Mouse (Mus musculus): ENCODE results near the gene Nhlrc4.

Nhlrc4 gene

GRCm38 (mm10) chr17:25958771-25959494 lies 14.2 kb upstream of the Nhlrc4 start:
- DNase-seq (ENCODE audit: low spot score in 2 of 2), result no peak

- no peak for DNase-seq (ENCODE audit: low spot score in 2 of 2)
Observed at GRCm38 (mm10) chr17:25957586-25958051, 12.9 kb upstream of the Nhlrc4 start.

DNA sequence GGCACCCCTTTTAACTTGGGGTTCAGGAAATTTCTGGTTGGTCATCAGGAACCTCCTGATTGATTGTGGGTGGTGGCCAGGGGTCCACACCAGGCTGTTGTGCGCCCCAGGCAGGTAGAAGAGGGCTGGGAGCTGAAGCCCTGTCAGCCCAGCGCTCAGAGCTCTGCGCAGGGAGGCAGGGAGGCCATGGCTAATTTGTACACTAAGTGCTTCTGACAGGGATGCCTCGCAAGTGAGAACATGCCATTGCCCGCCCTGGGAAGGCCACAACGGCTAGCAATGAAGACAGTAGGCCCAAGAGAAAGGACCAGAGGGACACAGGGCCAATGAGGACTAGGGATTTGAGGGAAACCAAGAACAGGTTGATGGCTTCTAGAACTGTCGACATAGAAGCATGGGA lies 11.9 kb upstream of the Nhlrc4 start:
- DNase-seq (ENCODE audit: low spot score in 2 of 2), result no peak

GRCm38 (mm10) chr17:25956201-25956600 lies 11.4 kb upstream of the Nhlrc4 start:
- DNase-seq (ENCODE audit: low spot score in 2 of 2), result no peak

DNA sequence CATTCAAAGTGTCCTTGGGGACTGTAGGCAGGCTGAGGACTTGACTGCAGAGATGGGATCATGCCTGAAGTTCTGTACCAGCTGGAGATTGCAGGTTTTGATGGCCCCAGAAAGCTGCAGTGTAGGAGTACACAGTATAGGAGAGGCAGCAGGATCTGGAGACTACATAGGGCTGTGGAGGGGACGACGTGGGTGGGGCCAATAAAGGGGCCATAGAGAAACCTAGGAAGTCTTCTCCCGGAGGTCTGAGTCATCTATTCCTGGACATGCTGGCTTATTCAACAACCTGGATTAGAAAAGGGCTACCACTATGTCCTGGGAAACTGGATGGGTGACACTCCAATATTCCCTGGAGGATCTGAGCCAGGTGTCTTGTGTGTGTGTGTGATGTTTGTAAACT lies 11.0 kb upstream of the Nhlrc4 start:
- DNase-seq (ENCODE audit: low spot score in 2 of 2), result no peak

DNA sequence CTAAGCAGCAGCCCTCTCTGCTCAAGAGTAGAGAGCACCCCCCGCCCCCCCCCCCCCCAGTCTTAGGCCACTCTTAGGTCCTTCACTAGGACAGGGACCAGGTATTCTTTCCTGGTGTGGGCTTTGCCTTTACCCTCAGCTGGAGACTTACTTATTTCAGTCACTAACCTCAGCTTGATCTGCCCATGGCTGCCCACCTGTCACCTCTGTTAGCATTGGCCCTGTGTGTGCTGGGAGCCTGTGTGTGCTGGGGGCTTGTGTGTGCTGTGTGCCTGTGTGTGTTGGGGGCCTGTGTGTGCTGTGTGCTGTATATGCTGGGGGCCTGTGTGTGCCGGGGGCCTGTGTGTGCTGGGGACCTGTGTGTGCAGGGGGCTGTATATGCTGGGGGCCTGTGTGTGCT lies 9.9 kb upstream of the Nhlrc4 start:
- no peak for DNase-seq (ENCODE audit: low spot score in 2 of 2)

GRCm38 (mm10) chr17:25953161-25953560 lies 8.4 kb upstream of the Nhlrc4 start:
- no peak for DNase-seq (ENCODE audit: low spot score in 2 of 2)

DNA sequence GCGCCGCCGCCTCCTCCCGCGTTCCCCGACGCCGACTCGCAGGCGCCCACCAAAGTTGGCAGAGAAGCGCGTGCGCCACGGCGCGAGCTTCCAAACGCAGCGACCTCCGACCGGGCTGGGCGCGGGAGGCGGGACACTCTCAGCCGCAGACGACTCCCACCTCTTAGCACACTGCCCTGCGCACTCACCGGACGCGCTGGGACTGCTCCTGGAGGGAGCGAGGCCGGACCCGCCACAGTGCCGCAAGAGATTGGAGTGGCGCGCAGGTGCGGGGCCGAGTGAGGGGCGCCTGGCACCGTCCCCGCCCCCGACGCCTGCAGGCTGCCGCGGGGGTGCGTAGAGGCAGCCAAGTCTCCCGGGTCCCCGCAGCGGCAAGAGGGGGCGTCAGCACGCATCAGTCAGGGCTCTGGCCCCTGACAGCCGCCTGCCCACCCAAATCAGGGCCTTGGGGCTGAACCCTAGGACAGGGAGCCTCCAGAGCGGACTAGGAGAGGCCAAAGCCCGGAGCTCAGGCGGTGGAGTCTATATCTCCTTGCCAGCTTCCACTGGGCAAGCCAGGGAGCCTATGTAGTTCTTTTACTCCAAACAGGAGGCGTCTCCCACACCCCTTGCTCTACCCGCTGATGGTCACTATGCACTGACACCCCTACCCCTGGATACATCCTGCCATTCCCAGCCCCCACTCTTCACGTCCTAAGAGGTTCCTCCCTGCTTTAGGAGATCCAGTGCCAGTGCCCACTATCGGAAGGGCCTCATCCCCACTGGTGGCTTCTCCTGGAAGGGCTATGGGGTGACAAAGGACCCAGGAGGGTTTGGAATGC lies 7.3 kb upstream of the Nhlrc4 start, which contains the start of gene A930017K11Rik:
TSS of gene A930017K11Rik (minus strand) at position 763 of the 821 bp plus-strand sequence.
- no peak for DNase-seq (ENCODE audit: low spot score in 2 of 2)

GRCm38 (mm10) chr17:25951225-25951802 lies 6.6 kb upstream of the Nhlrc4 start:
- DNase-seq (ENCODE audit: low spot score in 2 of 2), result no peak

GRCm38 (mm10) chr17:25950706-25951105 lies 5.9 kb upstream of the Nhlrc4 start:
- no peak for DNase-seq (ENCODE audit: low spot score in 2 of 2)

DNA sequence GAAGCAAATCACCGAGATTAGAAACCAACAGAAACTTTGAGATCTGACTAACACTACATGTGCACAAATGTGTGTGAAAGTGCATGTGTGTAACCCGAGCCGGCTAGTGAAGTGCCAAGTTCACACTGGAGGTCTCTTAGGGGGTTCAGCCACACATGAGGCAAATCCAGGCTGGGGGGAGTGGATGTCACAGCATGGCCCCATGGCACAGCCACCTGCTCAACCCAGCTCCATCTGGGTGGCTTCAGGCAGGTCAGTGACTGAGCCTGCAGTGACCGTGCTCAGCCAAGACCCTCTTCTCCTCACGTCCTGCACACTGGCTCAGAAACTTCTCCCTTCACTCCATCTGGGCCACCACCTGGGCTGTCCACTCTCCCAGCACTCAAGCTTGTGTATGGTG lies 5.2 kb upstream of the Nhlrc4 start:
- DNase-seq (ENCODE audit: low spot score in 2 of 2), result no peak

GRCm38 (mm10) chr17:25948051-25948450 lies 3.3 kb upstream of the Nhlrc4 start:
- DNase-seq (ENCODE audit: low spot score in 2 of 2), result no peak

DNA sequence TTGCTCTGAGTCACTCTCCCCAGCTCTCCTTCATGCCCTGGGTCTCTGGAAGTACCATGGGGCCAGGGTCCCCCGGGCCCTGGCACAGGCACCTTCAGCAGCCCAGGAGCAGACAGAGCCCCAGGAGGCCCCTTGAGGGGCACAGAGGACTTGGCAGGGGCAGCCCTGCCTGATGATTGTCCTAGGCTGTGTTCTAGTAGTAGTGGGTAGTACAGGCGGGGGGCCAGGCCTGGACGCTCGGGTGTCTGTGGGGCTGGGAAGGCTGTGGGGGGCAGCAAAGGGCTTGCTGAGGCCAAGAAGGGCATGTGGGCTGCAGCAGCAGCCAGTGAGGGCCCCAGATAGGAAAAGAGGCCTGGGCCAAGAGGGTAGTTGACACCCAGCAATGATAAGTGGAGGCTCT lies 2.8 kb upstream of the Nhlrc4 start:
- DNase-seq (ENCODE audit: low spot score in 2 of 2), result no peak

DNA sequence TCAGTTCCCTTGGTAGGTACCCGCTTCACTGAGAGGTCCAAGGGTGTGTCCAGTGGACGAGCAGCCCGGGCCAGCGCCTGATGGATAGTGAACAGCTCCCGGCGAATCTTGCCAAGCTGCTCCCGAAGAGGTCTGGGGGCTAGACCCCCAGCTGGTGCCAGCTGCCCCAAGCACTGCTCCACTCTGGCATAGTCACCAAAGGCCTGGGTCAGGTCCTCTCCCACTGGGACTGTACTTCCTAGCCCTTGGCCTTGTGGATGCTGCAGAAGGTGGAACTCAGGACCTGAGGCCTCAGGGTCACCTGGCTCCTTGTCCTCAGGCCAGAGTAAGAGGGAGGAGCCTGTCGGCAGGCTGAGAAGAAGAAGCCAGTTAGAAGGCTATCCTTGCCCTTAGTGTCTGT lies 2.1 kb upstream of the Nhlrc4 start:
- no peak for DNase-seq (ENCODE audit: low spot score in 2 of 2)

DNA sequence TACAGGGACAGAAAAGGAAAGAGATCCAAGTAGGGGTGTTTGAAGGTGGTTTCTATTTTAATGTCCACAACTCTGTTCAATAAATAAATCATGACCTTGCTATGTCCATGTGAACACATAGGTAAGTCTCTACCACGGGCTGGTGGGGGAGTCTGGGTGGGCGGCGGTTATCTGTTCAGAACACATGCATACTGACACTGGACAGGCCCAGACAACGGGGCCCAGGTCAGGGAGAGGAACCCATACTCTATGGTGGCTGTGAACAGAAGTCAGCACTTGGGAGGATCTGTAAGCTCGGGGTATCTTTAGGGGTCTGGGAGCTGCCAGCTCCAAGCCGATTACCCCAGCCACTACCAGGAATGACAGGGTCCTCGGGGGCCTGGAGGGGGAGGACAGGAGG lies 1.6 kb upstream of the Nhlrc4 start:
- no peak for DNase-seq (ENCODE audit: low spot score in 2 of 2)

GRCm38 (mm10) chr17:25945517-25946155 lies 875 bp upstream of the Nhlrc4 start:
- DNase-seq (ENCODE audit: low spot score in 2 of 2), result no peak

DNA sequence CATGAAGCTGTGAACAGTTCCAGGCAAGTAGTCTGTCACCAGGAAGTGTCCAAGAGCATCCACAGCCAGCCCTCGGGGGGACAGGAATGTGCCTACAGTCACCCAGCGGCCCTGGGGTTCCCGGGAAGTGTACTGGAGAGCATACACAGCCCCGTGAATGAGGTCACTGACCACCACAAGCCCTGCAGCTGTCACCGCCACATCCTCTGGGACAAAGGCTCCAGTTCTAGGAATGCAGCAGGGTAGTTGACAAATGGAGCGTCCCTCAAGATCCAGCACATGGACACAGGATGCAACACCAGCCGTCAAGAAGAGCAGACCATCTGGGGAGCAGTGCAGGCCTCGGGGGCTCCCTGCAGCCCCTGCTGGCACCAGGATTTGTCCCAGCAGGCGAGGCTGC lies 992 bp downstream of the Nhlrc4 start:
- no peak for DNase-seq (ENCODE audit: low spot score in 2 of 2)

- DNase-seq (ENCODE audit: low spot score in 2 of 2), result no peak
Observed at GRCm38 (mm10) chr17:25943221-25943620, 1.5 kb downstream of the Nhlrc4 start.

GRCm38 (mm10) chr17:25942597-25943151 lies 2.1 kb downstream of the Nhlrc4 start:
- no peak for DNase-seq (ENCODE audit: low spot score in 2 of 2)

DNA sequence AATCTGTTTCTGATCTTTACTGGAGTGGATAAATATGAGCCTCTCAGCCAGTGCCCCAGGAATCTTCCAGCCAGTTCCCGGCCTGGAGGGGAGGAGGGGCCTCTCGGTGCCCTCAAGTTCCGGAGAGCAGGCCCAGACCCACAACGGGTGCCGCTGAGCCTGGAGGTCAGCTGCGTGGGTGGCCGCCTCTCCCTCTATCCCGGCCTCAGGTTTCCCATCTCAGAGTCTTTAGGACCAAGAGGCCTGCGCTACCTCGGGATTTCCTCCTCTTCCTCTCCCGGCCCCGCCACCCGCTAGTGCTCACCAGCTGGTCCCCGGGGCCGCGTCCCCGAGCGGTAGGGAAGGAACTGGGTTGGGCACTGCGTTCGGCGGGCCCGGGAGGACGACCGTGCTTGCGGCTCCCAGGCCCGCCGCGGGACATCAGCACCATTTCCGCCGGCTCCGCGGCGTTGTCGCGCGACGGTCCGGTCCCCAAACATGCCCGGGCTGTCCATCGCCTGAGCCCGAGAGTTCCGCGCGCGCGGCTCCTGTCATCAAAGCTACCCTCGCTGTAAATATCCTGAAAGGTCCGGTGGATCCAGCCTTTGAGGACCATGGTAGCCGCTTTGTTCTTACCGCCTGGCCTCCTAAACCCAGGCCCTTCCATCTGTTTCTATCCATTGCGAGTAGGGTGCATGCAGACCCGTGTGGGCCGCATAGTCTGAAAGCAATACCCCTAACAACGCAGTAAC lies 3.1 kb downstream of the Nhlrc4 start:
- peak; percentile 77 to 79 for DNase-seq (ENCODE audit: low spot score in 2 of 2)

DNA sequence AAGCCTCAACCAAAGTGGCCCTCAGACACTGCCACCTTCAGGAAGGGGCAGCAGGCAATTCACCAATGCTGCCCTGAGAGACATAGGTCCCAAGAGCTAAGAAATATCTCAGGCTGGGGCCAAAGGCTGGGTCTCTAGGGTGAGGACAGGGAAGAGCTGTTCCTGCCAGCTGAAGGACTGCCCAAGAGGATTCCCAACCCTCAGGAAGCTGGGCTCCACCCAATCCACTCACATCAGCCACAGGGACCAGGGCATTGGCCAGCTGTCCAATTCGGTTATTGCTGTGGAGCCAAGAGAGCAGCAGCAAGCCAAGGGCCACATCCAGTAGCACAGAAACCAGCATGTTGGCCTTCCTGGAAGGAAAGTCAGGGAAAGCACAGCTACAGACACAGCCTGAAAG lies 10.2 kb downstream of the Nhlrc4 start:
- DNase-seq (ENCODE audit: low spot score in 2 of 2), result no peak
